Mouse (Mus musculus): ENCODE data around the gene Nrip1. TPM values are rescaled to one million over a fixed set of nuclear protein-coding genes. Genes with fewer than 3 reads are reported as not detected.
"Not testable (repeated sequence)": the region's sequence is repeated elsewhere in the genome, so short reads cannot be mapped to it uniquely, and the experiment has no call there.

The Nrip1 gene
- polyA plus RNA-seq, 1 experiment from 2014 or later, result 32.5 TPM

- 53% methylated on average over 7 of the region's 7 CpGs for WGBS
- Histone ChIP-seq H3K9ac (no peak overlapping the region), H3K9me3 (no peaks in the 10 kb centered on the region), H3K4me1 (replicated peaks) (no peaks in the 10 kb centered on the region), H3K4me2 (no peak overlapping the region), H3K27ac (replicated peaks) (no peak overlapping the region), H3K36me3 (no peaks in the 10 kb centered on the region), H3K4me3 (no peak overlapping the region), H3K27me3 (no peaks in the 10 kb centered on the region)
- no peak for ATAC-seq (ENCODE audit: low FRiP score, low read depth)
Observed at GRCm38 (mm10) chr16:76406897-76407296, 33.3 kb upstream of the Nrip1 start.

DNA sequence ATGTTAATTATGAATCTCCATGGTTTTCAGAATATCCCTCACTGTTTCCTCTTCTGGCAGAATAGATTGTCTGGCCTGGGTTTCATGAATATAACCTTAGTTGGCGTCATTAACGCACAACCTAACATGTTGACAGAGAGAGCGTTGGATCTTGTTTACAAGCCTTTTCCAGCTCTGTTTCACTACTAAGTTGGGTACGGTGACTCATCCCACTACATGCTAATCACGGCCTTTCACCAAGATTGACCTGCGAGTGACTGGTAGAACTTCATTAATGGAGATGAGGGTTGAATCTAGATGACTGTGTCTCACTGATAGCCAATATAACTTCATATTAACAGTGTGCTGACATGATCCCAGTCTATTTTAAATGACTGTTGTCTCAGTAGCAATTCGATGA lies 32.7 kb upstream of the Nrip1 start:
- no peak overlapping the region for H3K4me3 ChIP-seq
- no peaks in the 10 kb centered on the region for H3K36me3 ChIP-seq
- H3K4me2 ChIP-seq, result no peak overlapping the region
- H3K27ac ChIP-seq (replicated peaks), result no peak overlapping the region
- no peak overlapping the region for H3K9ac ChIP-seq
- H3K4me1 ChIP-seq (replicated peaks), result no peaks in the 10 kb centered on the region
- H3K9me3 ChIP-seq, result no peaks in the 10 kb centered on the region
- no peaks in the 10 kb centered on the region for H3K27me3 ChIP-seq
- 93% methylated on average over 7 of the region's 7 CpGs for WGBS
- no peak for ATAC-seq (ENCODE audit: low FRiP score, low read depth)

- 92% methylated on average over 24 of the region's 24 CpGs for WGBS
Observed at GRCm38 (mm10) chr16:76403305-76403704, 29.7 kb upstream of the Nrip1 start.

GRCm38 (mm10) chr16:76396512-76396911 lies 22.9 kb upstream of the Nrip1 start:
- no peak for ATAC-seq (ENCODE audit: low FRiP score, low read depth)
- H3K4me1 ChIP-seq (replicated peaks), result no peaks in the 10 kb centered on the region
- H3K27ac ChIP-seq (replicated peaks), result no peak overlapping the region
- no peaks in the 10 kb centered on the region for H3K27me3 ChIP-seq
- no peak overlapping the region for H3K4me2 ChIP-seq
- no peaks in the 10 kb centered on the region for H3K9me3 ChIP-seq
- no peak overlapping the region for H3K4me3 ChIP-seq
- no peak overlapping the region for H3K9ac ChIP-seq
- WGBS, result 47% methylated on average over 1 of the region's 1 CpGs
- no peaks in the 10 kb centered on the region for H3K36me3 ChIP-seq

More at GRCm38 (mm10) chr16:76403305-76403704, 29.7 kb upstream of the Nrip1 start:
- not testable (repeated sequence) for H3K4me1 ChIP-seq (replicated peaks); H3K4me3 ChIP-seq; ATAC-seq (ENCODE audit: low FRiP score, low read depth); H3K9ac ChIP-seq; H3K27me3 ChIP-seq; H3K4me2 ChIP-seq; H3K36me3 ChIP-seq; H3K27ac ChIP-seq (replicated peaks); H3K9me3 ChIP-seq

DNA sequence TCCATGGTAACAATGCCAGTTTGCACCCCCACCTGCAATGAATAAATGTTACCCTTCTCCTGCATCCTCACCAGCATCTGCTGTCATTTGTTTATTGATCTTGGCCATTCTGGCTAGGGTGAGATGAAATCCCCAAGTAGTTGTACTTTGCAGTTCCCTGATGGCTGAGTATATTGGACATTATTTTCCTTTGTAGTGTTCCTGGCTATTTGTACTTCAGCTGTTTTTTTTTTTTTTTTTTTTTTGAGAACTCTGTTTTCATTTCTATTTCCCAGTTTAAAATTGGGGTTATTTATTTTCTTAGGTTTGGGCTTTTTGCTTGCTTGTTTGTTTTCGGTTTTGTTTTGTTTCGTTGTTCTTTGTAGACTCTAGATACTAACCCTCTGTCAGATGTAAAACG lies 19.6 kb upstream of the Nrip1 start:
- ATAC-seq (ENCODE audit: low FRiP score, low read depth), result no peak
- Histone ChIP-seq H3K4me3 (no peak overlapping the region), H3K36me3 (no peaks in the 10 kb centered on the region), H3K27me3 (no peaks in the 10 kb centered on the region), H3K4me2 (no peak overlapping the region), H3K9me3 (no peaks in the 10 kb centered on the region), H3K4me1 (replicated peaks) (no peaks in the 10 kb centered on the region), H3K9ac (no peak overlapping the region), H3K27ac (replicated peaks) (no peak overlapping the region)
- WGBS, result 71% methylated on average over 3 of the region's 3 CpGs

GRCm38 (mm10) chr16:76386496-76386895 lies 12.9 kb upstream of the Nrip1 start:
- H3K4me1 ChIP-seq (replicated peaks), result no peaks in the 10 kb centered on the region
- no peaks in the 10 kb centered on the region for H3K27me3 ChIP-seq
- no peak overlapping the region for H3K4me3 ChIP-seq
- H3K4me2 ChIP-seq, result no peak overlapping the region
- no peak for ATAC-seq (ENCODE audit: low FRiP score, low read depth)
- no peaks in the 10 kb centered on the region for H3K9me3 ChIP-seq
- H3K27ac ChIP-seq (replicated peaks), result no peak overlapping the region
- H3K9ac ChIP-seq, result no peak overlapping the region
- no peaks in the 10 kb centered on the region for H3K36me3 ChIP-seq
- 50% methylated on average over 5 of the region's 5 CpGs for WGBS

DNA sequence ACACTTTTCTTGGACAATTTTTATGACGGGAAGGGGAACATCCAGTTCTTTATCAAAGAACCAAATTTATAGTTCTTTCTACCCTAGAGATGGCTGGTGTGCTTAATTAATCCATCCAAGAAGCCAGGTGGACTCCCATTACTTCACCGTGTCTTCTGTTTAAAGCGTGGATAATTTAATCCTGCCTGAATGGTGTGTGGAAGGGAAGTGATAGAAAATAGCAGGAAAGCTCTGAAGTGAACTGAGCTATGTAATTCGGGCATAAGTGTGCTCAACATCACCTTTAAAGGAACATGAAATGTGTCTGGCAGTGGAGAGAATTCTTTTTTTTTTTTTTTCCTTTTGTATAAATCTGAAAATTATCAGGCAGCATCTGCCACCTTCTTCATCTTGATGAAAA lies 12.4 kb upstream of the Nrip1 start:
- Histone ChIP-seq H3K4me3 (no peak overlapping the region), H3K27ac (replicated peaks) (no peak overlapping the region), H3K4me1 (replicated peaks) (no peaks in the 10 kb centered on the region), H3K9me3 (no peaks in the 10 kb centered on the region), H3K36me3 (no peaks in the 10 kb centered on the region), H3K9ac (no peak overlapping the region), H3K27me3 (no peaks in the 10 kb centered on the region), H3K4me2 (no peak overlapping the region)
- no peak for ATAC-seq (ENCODE audit: low FRiP score, low read depth)
- 69% methylated on average over 4 of the region's 4 CpGs for WGBS

DNA sequence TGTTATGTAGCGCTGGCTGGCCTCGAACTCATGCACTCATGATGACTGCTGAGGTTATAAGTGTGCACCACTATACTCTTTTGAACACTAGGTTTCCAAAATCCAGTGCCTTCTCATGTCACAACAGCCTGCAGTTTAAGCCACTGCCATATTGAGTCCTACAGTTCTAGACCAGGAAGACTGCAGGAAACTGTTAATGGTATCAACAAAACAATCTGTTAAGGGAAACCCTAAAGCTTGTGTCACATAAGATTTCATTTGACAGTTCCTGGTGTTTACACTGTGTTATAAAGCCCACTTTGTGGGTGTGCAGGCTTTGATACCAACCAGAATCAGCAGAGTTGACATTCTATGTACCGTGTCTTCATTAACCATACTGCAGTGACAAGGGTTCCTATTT lies 3.6 kb upstream of the Nrip1 start:
- WGBS, result 97% methylated on average over 3 of the region's 3 CpGs
- H3K4me1 ChIP-seq (replicated peaks), result peaks cover 6% of the 10 kb centered on the region
- H3K4me3 ChIP-seq, result no peak overlapping the region
- no peaks in the 10 kb centered on the region for H3K9me3 ChIP-seq
- H3K4me2 ChIP-seq, result no peak overlapping the region
- no peaks in the 10 kb centered on the region for H3K36me3 ChIP-seq
- no peak overlapping the region for H3K27ac ChIP-seq (replicated peaks)
- H3K27me3 ChIP-seq, result no peaks in the 10 kb centered on the region
- no peak for ATAC-seq (ENCODE audit: low FRiP score, low read depth)
- no peak overlapping the region for H3K9ac ChIP-seq

- H3K4me2 ChIP-seq, result no peak overlapping the region
- H3K9me3 ChIP-seq, result no peaks in the 10 kb centered on the region
- no peak overlapping the region for H3K9ac ChIP-seq
- H3K4me1 ChIP-seq (replicated peaks), result peaks cover 6% of the 10 kb centered on the region
- no peak for ATAC-seq (ENCODE audit: low FRiP score, low read depth)
- H3K4me3 ChIP-seq, result no peak overlapping the region
- no peaks in the 10 kb centered on the region for H3K36me3 ChIP-seq
- H3K27ac ChIP-seq (replicated peaks), result no peak overlapping the region
- 93% methylated on average over 8 of the region's 8 CpGs for WGBS
- H3K27me3 ChIP-seq, result no peaks in the 10 kb centered on the region
Observed at GRCm38 (mm10) chr16:76376661-76377060, 3.0 kb upstream of the Nrip1 start.

- ATAC-seq (ENCODE audit: low FRiP score, low read depth), result peak; percentile 93
- under 1% methylated on average over 69 of the region's 70 CpGs for WGBS
- Histone ChIP-seq H3K9ac (peak overlapping the region; percentile 85), H3K36me3 (no peaks in the 10 kb centered on the region), H3K9me3 (no peaks in the 10 kb centered on the region), H3K27ac (replicated peaks) (peak overlapping the region; percentile 97), H3K4me3 (peak overlapping the region; percentile 78), H3K4me2 (peak overlapping the region; percentile 66), H3K27me3 (no peaks in the 10 kb centered on the region), H3K4me1 (replicated peaks) (peaks cover 32% of the 10 kb centered on the region)
Observed at GRCm38 (mm10) chr16:76372941-76373561, 576 bp downstream of the Nrip1 start.

DNA sequence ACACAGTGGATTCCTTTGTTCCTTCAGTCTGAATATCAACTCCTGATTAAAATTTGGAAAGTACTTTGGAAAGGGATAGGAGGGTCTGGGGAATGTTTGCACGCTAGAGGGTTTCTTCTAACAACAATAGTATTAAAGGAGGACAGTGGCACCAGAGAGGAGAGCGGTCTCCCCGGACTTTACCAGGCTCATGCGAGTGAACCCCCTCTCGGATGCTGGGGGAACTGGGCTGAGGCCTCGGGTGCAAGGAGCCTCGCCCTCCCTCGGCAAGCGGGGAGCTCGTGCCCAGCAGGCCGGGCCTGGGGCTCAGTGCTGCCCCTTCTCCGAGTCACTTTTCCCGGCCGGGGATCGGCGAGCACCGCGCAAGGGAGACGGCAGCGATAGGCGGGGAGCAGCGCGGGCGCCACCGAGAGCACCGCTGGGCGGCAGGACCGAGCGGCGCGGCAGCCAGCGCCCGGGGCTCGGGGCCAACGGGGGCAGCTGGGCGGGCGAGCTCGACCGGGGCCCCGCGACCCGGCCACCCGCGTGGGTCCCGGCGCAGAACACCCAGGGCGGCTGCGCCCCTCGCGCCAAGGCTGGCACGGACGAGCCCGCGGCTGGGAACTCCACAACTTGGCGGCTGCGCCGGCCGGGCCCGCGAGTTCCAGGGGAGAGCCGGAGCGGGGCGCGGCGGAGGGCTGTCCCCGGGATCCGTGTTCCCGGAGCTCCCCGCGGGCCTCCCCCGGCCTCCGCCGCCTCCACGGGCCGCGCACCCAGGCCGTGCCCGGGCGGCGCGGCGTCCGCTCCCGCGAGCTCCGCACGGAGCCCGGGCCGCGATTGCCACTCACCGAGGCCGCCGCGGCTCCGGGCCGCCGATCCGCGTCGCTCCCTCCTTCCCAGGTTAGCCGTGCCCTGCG lies 1.3 kb downstream of the Nrip1 start:
- Histone ChIP-seq H3K27ac (replicated peaks) (peak overlapping the region; percentile 97), H3K4me2 (peak overlapping the region; percentile 66), H3K36me3 (no peaks in the 10 kb centered on the region), H3K9ac (peak overlapping the region; percentile 85), H3K9me3 (no peaks in the 10 kb centered on the region), H3K27me3 (no peaks in the 10 kb centered on the region), H3K4me1 (replicated peaks) (peaks cover 32% of the 10 kb centered on the region), H3K4me3 (peak overlapping the region; percentile 78)
- ATAC-seq (ENCODE audit: low FRiP score, low read depth), result peak; percentile 76
- under 1% methylated on average over 58 of the region's 102 CpGs for WGBS

DNA sequence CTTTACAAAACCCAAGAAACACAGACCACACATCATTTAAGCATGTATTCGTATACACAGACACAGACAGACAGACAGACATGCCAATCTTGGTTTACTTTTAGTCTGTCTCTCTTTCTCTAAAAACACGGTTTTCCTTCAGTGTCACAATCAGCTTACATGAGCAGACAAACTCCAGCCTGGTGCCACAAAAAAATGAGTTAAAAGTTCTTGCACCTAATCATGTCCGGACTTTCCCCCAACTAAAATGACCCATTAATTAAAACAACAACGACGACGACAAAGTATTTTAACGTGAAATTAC lies 2.1 kb downstream of the Nrip1 start:
- Histone ChIP-seq H3K27me3 (no peaks in the 10 kb centered on the region), H3K9me3 (no peaks in the 10 kb centered on the region), H3K27ac (replicated peaks) (no peak overlapping the region), H3K4me2 (peak overlapping the region; percentile 66), H3K9ac (peak overlapping the region; percentile 85), H3K4me3 (peak overlapping the region; percentile 78), H3K4me1 (replicated peaks) (peaks cover 32% of the 10 kb centered on the region), H3K36me3 (no peaks in the 10 kb centered on the region)
- WGBS, result 6% methylated on average over 7 of the region's 7 CpGs
- ATAC-seq (ENCODE audit: low FRiP score, low read depth), result no peak
